Mouse (Mus musculus) cerebellum, postnatal 36 days (tissue): Measurements from ENCODE around the gene Dclre1b.
"Not testable (repeated sequence)": the region's sequence is repeated elsewhere in the genome, so short reads cannot be mapped to it uniquely, and the experiment has no call there.

ENCODE experiments used
- DNase-seq, 2 experiments: peaks; one replicate each; pipeline ENCODE4 v3.0.0; 2021 to 2022; ENCODE audit warnings: mixed read lengths in 2 of 2

Gene Dclre1b

DNA sequence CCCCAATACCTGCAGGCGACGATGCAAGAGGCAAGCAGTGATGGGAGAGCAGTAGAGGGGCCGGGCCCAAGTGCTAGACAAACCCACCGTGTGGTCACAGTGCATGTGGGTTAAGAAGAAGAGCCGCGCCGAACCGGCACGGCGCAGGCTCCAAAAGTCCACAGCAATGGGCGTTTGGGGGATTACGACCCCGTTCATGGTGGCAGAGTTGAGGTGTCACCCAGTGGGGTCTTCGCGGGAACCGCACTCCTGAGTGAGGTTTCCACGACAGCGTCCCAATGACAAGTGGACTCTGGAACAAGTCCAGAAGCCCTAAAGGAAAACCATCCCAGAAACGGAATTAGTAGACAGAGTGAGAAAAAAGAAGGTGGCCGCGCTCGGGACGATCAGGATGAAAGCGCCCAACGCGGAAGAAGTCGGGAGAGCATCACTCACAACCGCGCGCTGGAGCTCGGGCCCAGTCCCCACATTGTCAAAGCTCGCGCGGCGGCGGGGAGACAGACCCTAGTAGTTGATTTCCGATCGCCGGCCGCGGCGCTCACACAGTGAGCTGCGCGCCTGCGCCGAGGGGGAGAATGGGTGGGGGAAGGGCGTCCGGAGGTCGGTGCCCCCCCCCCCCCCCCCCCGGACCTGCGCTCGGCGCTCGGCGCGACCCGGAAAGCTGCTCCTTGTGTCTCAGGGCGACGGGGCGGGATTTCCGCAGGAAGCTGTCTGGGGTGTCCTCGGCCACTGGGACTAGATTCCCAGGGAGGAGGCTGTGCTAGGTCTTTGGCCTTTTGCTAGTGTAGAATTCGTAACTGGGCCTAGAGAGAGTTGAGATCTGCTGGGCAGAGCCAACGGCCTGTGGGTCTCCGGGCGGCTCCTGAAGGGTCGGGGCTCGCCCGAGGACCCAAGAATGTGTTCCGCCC lies at the start of gene Dclre1b, which contains the start of the genes Ap4b1 and Gm43064:
Dclre1b (minus strand) TSS at position 554 of the 908 bp plus-strand sequence.
Ap4b1 (plus strand) TSS at position 630 of the 908 bp plus-strand sequence.
Gm43064 (plus strand) TSS at position 683 of the 908 bp plus-strand sequence.
- DNase-seq = peak; percentile 86 to 92

GRCm38 (mm10) chr3:103857977-103858563 lies 48.8 kb upstream of the Dclre1b start:
- DNase-seq = no peak

DNA sequence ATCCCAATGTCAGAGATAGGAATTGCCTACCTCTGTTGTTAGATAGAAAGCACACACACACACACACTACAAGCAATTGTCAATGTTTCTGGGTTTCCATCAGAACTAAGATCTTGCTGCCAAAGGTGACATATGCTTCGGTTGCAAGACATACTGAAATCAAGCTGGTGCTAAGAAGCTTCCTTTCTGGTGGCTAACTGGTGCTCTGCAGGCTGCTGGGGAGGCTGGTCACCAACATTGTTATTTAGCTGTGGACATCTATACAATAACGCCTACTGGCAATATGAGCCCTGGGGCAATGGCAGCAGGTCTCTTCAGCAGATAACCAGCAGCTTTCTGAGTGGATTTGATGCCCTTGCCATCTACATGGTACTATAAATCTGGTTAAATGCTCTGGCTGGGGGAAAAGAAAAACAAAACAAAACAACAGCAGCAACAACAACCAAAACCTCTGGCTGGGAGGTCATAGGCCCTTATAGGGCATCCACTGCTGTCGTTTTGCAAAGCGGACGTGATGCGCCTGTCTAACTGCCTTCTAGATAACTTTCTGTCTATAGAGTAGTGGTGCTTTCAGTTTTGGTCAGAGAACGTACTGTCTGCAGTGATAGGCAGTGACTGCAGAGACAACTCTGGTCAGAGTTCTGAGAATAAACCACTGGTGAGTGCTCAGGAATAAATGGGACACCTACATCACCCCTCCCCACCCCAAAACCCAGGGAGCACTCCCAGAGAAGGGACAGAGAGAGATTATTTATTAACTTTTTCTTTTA lies 48.0 kb upstream of the Dclre1b start:
- peak; percentile 40 to 50 for DNase-seq

GRCm38 (mm10) chr3:103853804-103854203 lies 44.6 kb upstream of the Dclre1b start:
- DNase-seq = peak; percentile 49 to 63

DNA sequence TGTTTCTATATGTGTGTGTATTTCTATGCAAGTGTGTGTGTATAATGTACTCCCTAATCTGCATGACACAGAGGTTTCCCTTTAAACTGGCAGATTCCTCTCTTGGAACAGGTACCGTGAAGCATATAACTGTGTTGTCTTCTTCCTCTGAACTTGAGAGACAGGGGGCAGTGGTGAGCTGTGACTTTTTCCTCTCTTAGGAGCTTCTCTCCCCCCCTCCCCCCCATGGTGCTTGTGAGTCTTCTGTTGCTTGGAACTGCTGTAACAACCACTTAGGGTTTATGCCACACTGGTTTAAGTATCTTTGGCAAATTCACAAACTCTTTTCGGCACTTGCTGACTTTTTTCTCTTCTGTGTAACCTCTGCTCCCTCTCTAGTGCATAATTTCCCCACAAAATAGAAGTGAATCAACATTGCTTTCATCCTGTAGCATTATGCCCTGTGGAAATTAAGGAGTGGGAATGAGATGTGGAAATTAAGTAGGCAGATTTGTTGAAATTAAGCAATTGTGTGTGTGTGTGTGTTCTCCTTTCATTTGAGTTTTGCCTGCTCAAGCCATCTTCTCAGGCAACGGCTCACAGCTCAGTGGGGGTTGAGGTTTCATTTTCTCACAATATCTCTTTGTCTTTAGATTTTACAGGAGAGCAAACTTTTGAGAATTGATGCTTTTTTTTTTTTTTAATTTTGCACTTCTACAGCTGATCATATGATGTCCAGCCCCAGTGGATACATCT lies 43.5 kb upstream of the Dclre1b start:
- peak; percentile 84 to 91 for DNase-seq

- DNase-seq = peak; percentile 47 to 63
Observed at GRCm38 (mm10) chr3:103851882-103852281, 42.6 kb upstream of the Dclre1b start.

GRCm38 (mm10) chr3:103851481-103851880 lies 42.2 kb upstream of the Dclre1b start:
- DNase-seq = peak; percentile 37 to 55

DNA sequence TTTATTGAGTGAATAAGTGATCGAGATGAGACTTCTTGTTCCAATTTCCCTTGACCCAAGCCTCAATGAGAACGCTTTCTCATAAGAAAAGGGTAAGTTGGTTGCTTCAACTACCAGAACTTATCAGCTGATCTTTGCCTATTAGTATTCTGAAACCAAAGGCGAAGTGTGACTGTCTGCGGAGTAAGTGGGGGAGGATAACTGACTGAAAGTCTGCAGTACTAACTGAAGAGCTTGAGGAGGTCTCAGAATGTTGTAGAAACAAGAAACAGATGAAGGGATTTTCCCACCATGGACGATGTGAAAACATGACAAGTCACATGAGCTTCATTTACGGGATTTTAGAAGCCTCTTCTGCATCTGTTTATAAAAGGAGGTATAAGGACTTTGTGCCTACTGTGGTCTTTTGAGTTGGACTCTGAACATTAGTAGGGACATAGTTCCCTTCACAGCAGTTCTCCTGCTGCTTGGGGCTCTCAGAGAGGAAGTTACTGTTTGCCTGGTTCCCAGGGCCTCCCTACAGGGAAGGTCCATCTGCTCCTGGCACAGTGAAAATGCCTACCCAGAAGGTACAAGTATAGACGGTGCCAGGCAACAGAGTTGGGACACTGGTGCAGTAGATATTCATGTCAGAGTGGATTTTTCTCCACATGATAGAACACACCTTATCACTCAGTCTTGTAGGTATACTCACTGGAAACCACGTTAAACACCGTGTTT lies 41.6 kb upstream of the Dclre1b start:
- peak; percentile 88 to 90 for DNase-seq

GRCm38 (mm10) chr3:103840946-103841345 lies 31.7 kb upstream of the Dclre1b start:
- not testable (repeated sequence) for DNase-seq

DNA sequence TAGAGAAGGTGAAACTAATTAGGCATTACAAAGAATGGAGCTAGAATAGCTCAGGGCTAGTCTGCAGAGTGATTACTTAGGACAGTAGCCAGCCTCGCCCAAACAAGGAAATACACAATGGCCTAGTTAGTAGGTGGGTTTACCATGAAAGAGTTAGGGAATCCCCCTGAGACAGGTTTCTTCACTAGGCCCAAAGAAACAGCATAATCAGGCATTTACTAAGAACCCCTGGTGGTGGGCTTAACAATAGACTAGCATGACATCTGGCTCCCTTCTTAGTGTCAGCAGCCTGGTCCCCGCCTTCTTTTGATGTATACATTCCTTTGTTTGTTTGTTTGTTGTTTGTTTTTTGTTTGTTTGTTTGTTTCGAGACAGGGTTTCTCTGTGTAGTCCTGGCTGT lies 31.0 kb upstream of the Dclre1b start:
- DNase-seq = not testable (repeated sequence)

DNA sequence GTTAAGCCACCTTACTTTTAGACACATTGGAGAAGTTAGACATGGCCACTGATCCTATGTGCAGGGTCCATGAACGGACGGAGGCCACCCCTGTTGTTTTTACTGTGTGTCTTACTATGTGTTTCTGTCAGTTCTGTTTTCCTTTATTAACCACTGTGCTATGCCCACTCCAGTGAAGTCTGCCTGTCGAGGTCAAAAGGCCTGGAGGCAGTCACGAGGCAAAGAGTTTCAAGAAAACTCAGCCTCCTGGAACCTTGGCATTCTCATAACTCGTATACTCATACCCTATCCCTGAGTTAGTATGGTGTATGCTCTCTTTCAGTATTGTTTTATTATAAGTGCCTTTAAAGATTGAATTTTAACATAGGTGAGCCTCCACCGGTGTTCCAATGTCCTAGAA lies 30.5 kb upstream of the Dclre1b start:
- no peak for DNase-seq

DNA sequence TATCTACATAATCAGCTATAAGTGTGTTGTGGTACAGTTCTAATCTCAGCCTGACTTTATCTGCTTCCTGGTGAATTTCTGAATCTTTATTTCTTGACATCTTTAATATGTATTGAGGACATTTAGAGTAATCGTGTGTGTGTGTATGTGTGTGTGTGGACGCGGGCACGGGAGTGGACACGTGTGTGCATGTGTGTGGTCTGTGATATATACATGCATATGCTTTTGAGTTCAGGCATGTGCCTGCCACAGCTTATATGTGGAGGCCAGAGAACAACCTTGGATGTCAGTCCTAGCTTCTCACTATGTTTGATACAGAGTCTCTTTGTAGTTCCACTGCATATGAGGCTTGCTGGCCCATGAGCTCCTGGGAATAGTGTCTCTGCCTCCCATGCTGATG lies 27.2 kb upstream of the Dclre1b start:
- peak in 1 of 2 experiments; percentile 17 for DNase-seq

- peak; percentile 58 to 64 for DNase-seq
Observed at GRCm38 (mm10) chr3:103835951-103836310, 26.7 kb upstream of the Dclre1b start.

DNA sequence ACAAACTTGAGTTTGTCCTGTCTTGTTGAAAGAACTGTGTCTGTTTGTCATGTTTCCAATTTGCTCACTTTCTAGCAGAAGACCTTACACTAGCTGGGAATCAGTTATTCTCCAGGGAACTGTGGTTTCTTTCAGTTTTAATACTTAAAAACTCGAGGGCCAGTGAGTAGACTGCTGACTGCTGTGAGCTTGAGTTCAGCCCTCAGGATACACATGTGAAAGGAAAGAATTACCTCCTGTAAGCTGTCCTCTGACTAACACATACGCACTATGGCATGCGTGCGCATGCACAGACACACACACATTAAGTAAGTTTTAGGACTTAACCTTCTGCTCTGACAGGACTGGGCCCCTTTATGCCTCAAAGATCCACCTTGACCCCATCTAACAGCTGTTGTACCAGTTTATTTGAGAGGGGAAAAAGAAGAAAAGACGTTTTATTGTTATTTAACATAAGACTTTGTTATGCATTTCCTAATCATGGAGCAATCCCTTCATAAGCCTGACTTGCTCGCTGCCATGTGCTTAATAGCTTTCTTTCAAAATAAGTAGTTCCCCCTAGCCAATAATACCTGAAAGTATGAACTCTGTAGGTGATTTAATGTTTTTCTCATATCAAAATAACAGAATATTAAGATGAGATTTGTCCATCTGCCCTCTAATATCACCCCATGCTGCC lies 26.2 kb upstream of the Dclre1b start:
- DNase-seq = no peak

GRCm38 (mm10) chr3:103834001-103834400 lies 24.8 kb upstream of the Dclre1b start:
- no peak for DNase-seq

DNA sequence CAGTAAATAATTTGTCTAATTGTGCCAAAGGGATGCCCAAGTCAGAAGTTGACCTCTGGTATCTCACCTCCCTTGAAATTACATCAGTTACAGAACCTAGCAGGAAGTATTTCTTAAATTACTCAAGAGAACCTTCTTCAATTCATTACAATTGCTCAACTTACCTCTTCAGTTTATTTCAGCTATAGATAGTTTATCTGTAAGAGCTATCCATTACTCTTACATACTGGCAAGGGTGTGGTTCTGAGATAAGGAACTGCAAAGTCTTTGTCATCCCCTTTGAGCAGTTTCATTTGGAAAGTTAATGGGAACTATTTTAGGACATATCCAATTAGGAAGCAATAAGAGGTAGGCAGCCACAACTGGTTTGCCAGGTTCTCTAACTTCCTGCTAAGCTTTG lies 23.2 kb upstream of the Dclre1b start, which contains the start of gene Bcl2l15:
Bcl2l15 (plus strand) TSS at position 176 of the 400 bp plus-strand sequence.
- DNase-seq = no peak

- DNase-seq = peak; percentile 40 to 43
Observed at GRCm38 (mm10) chr3:103831146-103831545, 21.9 kb upstream of the Dclre1b start.

DNA sequence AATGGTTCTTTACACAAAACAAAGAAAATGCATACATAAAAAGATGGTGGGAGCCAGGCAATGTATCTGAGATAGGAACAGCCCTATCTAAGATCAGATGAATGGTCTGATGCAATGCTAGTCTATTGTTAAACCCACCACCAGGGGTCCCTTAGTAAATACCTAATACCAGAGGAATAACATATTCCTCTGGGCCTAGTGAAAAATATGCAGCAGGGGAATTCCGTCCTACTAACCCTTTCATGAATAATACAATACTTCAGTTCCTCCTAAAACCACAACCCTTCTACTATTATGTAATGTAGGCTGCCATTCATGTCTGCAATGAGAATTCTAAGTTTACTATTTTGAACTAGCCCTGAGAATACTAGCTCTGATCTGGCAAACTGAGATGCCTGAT lies 21.4 kb upstream of the Dclre1b start:
- DNase-seq = not testable (repeated sequence)

DNA sequence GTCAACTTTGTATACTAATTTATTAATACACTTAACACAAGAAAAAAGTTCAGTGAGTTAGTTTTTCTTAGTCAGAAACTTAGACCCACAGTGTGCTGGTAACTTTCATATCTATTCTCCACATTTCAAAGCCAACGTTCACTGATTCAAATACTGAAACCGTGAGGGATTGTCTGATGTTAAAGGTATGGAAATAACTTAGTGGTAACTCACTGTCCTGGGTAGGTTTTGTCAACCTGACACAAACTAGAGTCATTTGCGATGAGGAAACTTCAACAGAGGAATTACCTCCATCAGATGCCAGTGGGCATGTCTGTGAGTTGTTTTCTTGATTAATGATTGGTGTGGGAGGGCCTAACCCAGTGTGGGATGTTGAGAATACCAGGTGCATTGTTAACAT lies 19.8 kb upstream of the Dclre1b start:
- no peak for DNase-seq

DNA sequence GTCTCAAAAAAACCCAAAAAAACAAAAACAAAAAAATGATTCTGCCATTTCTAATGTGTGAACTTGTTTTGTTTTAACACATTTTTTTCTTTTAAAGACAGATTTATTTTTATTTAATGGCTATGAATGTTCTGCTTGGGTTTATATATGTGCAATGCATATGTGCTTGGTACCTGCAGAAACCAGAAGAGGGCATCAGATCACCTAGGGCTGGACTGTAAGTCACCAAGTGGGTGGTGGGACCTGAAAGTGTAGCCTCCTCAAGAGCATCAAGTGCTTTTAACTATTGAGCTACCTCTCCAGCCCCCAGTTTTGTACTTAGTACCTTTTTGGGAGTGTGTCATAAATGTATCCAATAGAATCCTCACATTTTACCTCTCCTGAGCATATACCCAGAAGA lies 18.3 kb upstream of the Dclre1b start:
- no peak for DNase-seq

DNA sequence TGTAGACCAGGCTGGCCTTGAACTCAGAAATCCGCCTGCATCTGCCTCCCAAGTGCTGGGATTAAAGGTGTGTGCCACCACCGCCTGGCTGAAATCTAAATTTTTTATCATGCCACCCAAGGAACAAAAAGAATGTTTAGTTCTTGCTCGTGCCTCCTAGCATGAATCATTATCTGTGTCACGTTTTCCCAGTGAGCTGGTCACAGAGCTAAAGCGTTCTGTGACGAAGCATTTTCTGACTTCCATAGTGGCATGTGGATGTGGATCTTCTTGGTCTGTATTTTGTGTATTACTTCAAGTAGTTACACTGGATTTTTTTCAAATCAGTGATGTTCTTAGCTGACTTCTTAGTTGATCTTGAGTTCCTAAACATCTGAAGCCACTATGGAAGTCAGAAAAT lies 1.7 kb upstream of the Dclre1b start:
- no peak for DNase-seq
